Mouse (Mus musculus): ENCODE data around the gene Clic5. TPM values are rescaled to one million over a fixed set of nuclear protein-coding genes. Genes with fewer than 3 reads are reported as not detected.

The Clic5 gene
- polyA plus RNA-seq, 1 experiment = not detected

DNA sequence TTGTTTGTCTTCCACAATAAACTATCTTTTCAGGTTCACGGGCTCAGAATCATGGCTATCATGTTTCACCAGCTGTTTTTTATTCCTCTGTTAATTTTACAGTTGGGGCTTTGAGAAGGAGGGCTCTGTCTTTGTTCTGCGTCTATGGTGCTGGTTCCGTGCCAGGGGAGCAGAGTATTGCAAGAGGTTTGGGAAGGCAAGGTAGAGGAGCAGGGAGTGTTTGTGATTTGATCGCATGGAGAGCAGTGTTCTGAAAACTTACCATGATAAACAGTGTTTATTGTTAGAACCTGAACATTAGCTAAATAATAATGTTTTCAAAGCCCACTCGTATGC lies 139.7 kb downstream of the Clic5 start:
- no peaks in the 10 kb centered on the region for H3K27me3 ChIP-seq (ENCODE audit: control insufficient read depth)
- TF ChIP-seq GATA1 (IDR thresholded peaks at IDR 0.05; ENCODE audit: low read length) (no peak), TAL1 (IDR thresholded peaks at IDR 0.05; ENCODE audit: low read length) (no peak)
- no peaks in the 10 kb centered on the region for H3K4me1 ChIP-seq (ENCODE audit: control insufficient read depth)
- no peaks in the 10 kb centered on the region for H3K9me3 ChIP-seq (ENCODE audit: control insufficient read depth, low read length)
- no peak overlapping the region for H3K4me3 ChIP-seq (replicated peaks)
- H3K36me3 ChIP-seq (ENCODE audit: control insufficient read depth) = no peaks in the 10 kb centered on the region

Other genes starting within 250 kb of the Clic5 start
- 0.01 TPM in 2 replicates for gene Enpp5, start 109.8 kb upstream of the Clic5 start, polyA plus RNA-seq (2012)
- gene Enpp4, start 82.8 kb upstream of the Clic5 start, polyA plus RNA-seq (2012) = 0.04 and 0.05 TPM in 2 replicates

All from erythroblast, embryonic 14.5 days (primary cell).